Mouse (Mus musculus) erythroblast, embryonic 14.5 days (primary cell): ENCODE measurements around the gene Ndrg3.
"Not testable (repeated sequence)": the region's sequence is repeated elsewhere in the genome, so short reads cannot be mapped to it uniquely, and the experiment has no call there.

Experiments
- GATA1 ChIP-seq: IDR thresholded peaks from 2 replicates; pipeline ENCODE4 v1.6.1; 2012; ENCODE audit warnings: low read length, inconsistent platforms, mixed read lengths
- TAL1 ChIP-seq: IDR thresholded peaks from 3 replicates; pipeline ENCODE4 v1.6.1; 2012; ENCODE audit warnings: low read length, inconsistent platforms, mixed read lengths

DNA sequence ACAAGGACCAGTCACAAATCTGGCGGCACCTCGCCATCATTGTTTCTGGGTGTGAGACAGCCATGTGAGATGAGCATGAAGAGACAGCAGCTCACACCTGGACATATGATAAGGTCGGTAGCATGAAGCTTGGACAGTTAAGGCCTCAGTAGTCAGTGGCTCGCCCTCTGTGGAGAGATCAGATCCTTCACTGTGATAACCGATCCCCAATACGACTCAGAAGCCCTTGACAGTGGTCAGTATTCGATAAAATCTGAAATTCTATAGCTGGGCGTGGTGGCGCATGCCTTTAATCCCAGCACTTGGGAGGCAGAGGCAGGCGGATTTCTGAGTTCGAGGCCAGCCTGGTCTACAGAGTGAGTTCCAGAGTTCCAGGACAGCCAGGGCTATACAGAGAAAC is 72.7 kb downstream of the Ndrg3 start:
- not testable (repeated sequence) for TF ChIP-seq GATA1, TAL1
